In the genomic region with DNA sequence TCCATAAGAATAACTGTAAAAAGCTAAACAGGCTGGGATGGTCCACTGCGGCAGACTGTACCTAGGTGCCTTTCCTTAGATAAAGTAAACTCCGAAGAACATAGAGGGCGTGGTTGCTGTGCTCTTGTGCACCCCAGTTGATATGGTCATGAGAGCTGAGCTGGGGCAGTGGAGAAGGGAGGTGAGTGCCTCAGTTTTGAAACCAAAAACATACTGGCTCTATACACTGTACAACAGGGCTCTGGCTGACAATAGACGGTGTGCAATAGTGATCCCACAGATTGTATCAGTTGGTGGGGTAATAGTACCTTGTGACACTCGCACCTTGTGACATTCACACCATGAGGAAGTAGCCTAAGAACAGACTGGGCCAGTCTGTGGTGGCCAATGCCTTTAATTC, we compare ENCODE assay signal across 11 mouse cellular contexts. TPM values are rescaled to one million over a fixed set of nuclear protein-coding genes. Genes with fewer than 3 reads are reported as not detected.
DNase-seq lines count a peak whose midpoint lies in the region; ATAC-seq and TF ChIP-seq lines count a peak whose summit lies in the region.
"Had no signal": no experiment of that assay in that cellular context is flagged by ENCODE, and none has a peak within 500 bp of the region (broad histone marks: within the 10 kb centered on the region; RNA-seq: fewer than 3 reads in every experiment).

No protein-coding gene starts in this region.

- H3K27ac ChIP-seq in gastrocnemius, adult 2 months: peak overlapping the region; percentile 97
- peak overlapping the region; percentile 95 for H3K27ac ChIP-seq in liver, embryonic 13.5 days

- TF ChIP-seq CTCF in gastrocnemius, adult 2 months (IDR thresholded peaks at IDR 0.05): no peak

- H3K36me3 ChIP-seq in liver, embryonic 13.5 days: peaks cover 33% of the 10 kb centered on the region

- intact Hi-C loops in gastrocnemius, adult 2 months (cut with DNase I): no loop called here
- intact Hi-C loops in left cerebral cortex, postnatal 36 days (cut with DNase I): loop anchor here (5.0 kb wide), 1 partner anchor 75 kb away; the partner anchor contains the start of gene Nsmf

- H3K9me3 ChIP-seq in liver, embryonic 13.5 days (replicated peaks): no peaks in the 10 kb centered on the region
- H3K9me3 ChIP-seq: limb, embryonic 12.5 days had no signal

- no peaks in the 10 kb centered on the region for H3K27me3 ChIP-seq in liver, embryonic 13.5 days
- H3K27me3 ChIP-seq: limb, embryonic 12.5 days had no signal

- WGBS in liver, embryonic 13.5 days (ENCODE audit: insufficient replicate concordance): 18% methylated on average over 5 of the region's 5 CpGs

- H3K4me3 ChIP-seq in gastrocnemius, adult 2 months: peak overlapping the region; percentile 93
- peak overlapping the region; percentile 88 for H3K4me3 ChIP-seq in liver, embryonic 13.5 days (replicated peaks)

- H3K9ac ChIP-seq in liver, embryonic 13.5 days: peak overlapping the region; percentile 83

- DNase-seq in gastrocnemius, adult 2 months: no peak
- no peak for DNase-seq in gastrocnemius, adult 8-10 months (ENCODE audit: low spot score in 2 of 2)
- DNase-seq in adipocyte (ENCODE audit: low spot score): peak; percentile 34
- DNase-seq in liver, embryonic 13.5 days: peak; percentile 67
- no peak for DNase-seq in right cerebral cortex, postnatal 36 days (ENCODE audit: low spot score in 2 of 2)
- no peak for DNase-seq in left cerebral cortex, postnatal 36 days (ENCODE audit: low spot score in 2 of 2)
- DNase-seq in adrenal gland, adult 2 months: no peak
- DNase-seq: cerebellum, adult 8-10 months; kidney, adult 9 months had no signal

- H3K4me2 ChIP-seq in liver, embryonic 13.5 days: peak overlapping the region; percentile 98

- peak; percentile 63 for ATAC-seq in liver, embryonic 13.5 days (ENCODE audit: low read depth)
- ATAC-seq in megakaryocyte progenitor cell, adult 5-6 weeks (replicated peaks; ENCODE audit: poor library complexity): peak; percentile 23

- peaks cover 43% of the 10 kb centered on the region for H3K4me1 ChIP-seq in liver, embryonic 13.5 days (replicated peaks)

RNA-seq across cellular contexts. Expression of gene Pnpla7, which starts 1.1 kb away (rescaled TPM):
- total RNA-seq in gastrocnemius, adult 2 months (2021): 10 to 100 TPM; 36.5 to 44.6 TPM
- total RNA-seq in gastrocnemius, adult 8-10 months (2022): 10 to 100 TPM; 32.8 to 48.4 (median 40.4) TPM
- 12.0 and 12.8 TPM in 2 replicates for polyA plus RNA-seq in liver, embryonic 13.5 days (2015; fragmentation: Nextera tagmentation; extraction: Ambion mirVana)
- total RNA-seq in megakaryocyte progenitor cell, adult 5-6 weeks (2015): 28.4 and 28.7 TPM in 2 replicates
- total RNA-seq in megakaryocyte progenitor cell, adult 5-6 weeks (2017): 29.6 and 30.4 TPM in 2 replicates
- total RNA-seq in left cerebral cortex, postnatal 36 days (2021): 10 to 100 TPM; 19.3 to 22.2 TPM
- total RNA-seq in adrenal gland, adult 2 months (2021): 10 to 100 TPM; 44.5 to 53.1 TPM
- 25.4 and 27.2 TPM in 2 replicates for polyA plus RNA-seq in adrenal gland, adult 2 months (2012; rRNA removed)

RNA-seq across cellular contexts. Expression of gene Mrpl41, which starts 2.1 kb away (rescaled TPM):
- 10 to 100 TPM; 28.9 to 43.8 TPM for total RNA-seq in gastrocnemius, adult 2 months (2021)
- total RNA-seq in gastrocnemius, adult 8-10 months (2022): 10 to 100 TPM; 33.0 to 39.9 (median 34.9) TPM
- 110 and 123 TPM in 2 replicates for polyA plus RNA-seq in liver, embryonic 13.5 days (2015; fragmentation: Nextera tagmentation; extraction: Ambion mirVana)
- total RNA-seq in megakaryocyte progenitor cell, adult 5-6 weeks (2015): 70.4 and 82.4 TPM in 2 replicates
- total RNA-seq in megakaryocyte progenitor cell, adult 5-6 weeks (2017): 117 and 161 TPM in 2 replicates
- 10 to 100 TPM; 77.5 to 82.1 TPM for total RNA-seq in left cerebral cortex, postnatal 36 days (2021)
- 100 to 1,000 TPM; 108 to 118 TPM for total RNA-seq in adrenal gland, adult 2 months (2021)
- polyA plus RNA-seq in adrenal gland, adult 2 months (2012; rRNA removed): 34.9 and 39.4 TPM in 2 replicates

RNA-seq across cellular contexts. Expression of gene Dph7, which starts 14.8 kb away (rescaled TPM):
- total RNA-seq in gastrocnemius, adult 2 months (2021): 1 to 10 TPM; 3.4 to 3.8 TPM
- total RNA-seq in gastrocnemius, adult 8-10 months (2022): 1 to 10 TPM; 3.8 to 4.3 (median 4.2) TPM
- polyA plus RNA-seq in liver, embryonic 13.5 days (2015; fragmentation: Nextera tagmentation; extraction: Ambion mirVana): 10.1 and 11.7 TPM in 2 replicates
- total RNA-seq in megakaryocyte progenitor cell, adult 5-6 weeks (2015): 20.8 TPM in 2 replicates
- total RNA-seq in megakaryocyte progenitor cell, adult 5-6 weeks (2017): 15.5 and 26.2 TPM in 2 replicates
- total RNA-seq in left cerebral cortex, postnatal 36 days (2021): 10 to 100 TPM; 28.4 to 34.6 TPM
- 10 to 100 TPM in 1 of 2 experiments, 1 to 10 TPM in 1; 6.2 to 16.7 TPM for total RNA-seq in adrenal gland, adult 2 months (2021)
- polyA plus RNA-seq in adrenal gland, adult 2 months (2012; rRNA removed): 8.5 and 9.7 TPM in 2 replicates

RNA-seq across cellular contexts. Expression of gene Zmynd19, which starts 27.4 kb away (rescaled TPM):
- total RNA-seq in gastrocnemius, adult 2 months (2021): 10 to 100 TPM; 20.6 to 21.2 TPM
- 10 to 100 TPM; 19.9 to 24.0 (median 23.1) TPM for total RNA-seq in gastrocnemius, adult 8-10 months (2022)
- polyA plus RNA-seq in liver, embryonic 13.5 days (2015; fragmentation: Nextera tagmentation; extraction: Ambion mirVana): 14.3 and 15.3 TPM in 2 replicates
- 16.0 and 19.1 TPM in 2 replicates for total RNA-seq in megakaryocyte progenitor cell, adult 5-6 weeks (2015)
- total RNA-seq in megakaryocyte progenitor cell, adult 5-6 weeks (2017): 42.9 and 62.2 TPM in 2 replicates
- 10 to 100 TPM; 37.1 to 37.3 TPM for total RNA-seq in left cerebral cortex, postnatal 36 days (2021)
- total RNA-seq in adrenal gland, adult 2 months (2021): 10 to 100 TPM; 21.8 to 30.2 TPM
- polyA plus RNA-seq in adrenal gland, adult 2 months (2012; rRNA removed): 3.1 and 3.9 TPM in 2 replicates

RNA-seq across cellular contexts. Expression of gene Arrdc1, which starts 41.9 kb away (rescaled TPM):
- total RNA-seq in gastrocnemius, adult 2 months (2021): 1 to 10 TPM; 1.9 to 2.8 TPM
- total RNA-seq in gastrocnemius, adult 8-10 months (2022): 1 to 10 TPM; 1.2 to 3.3 (median 2.2) TPM
- polyA plus RNA-seq in liver, embryonic 13.5 days (2015; fragmentation: Nextera tagmentation; extraction: Ambion mirVana): 16.6 and 16.8 TPM in 2 replicates
- total RNA-seq in megakaryocyte progenitor cell, adult 5-6 weeks (2015): 24.5 and 29.2 TPM in 2 replicates
- 48.3 and 58.9 TPM in 2 replicates for total RNA-seq in megakaryocyte progenitor cell, adult 5-6 weeks (2017)
- total RNA-seq in left cerebral cortex, postnatal 36 days (2021): 10 to 100 TPM; 14.1 to 18.1 TPM
- total RNA-seq in adrenal gland, adult 2 months (2021): 10 to 100 TPM; 12.8 to 15.9 TPM
- polyA plus RNA-seq in adrenal gland, adult 2 months (2012; rRNA removed): 49.2 and 50.6 TPM in 2 replicates

Comparison
In these comparisons a context has a peak if more than half of its experiments do, and no peak if none do; other contexts are left out.
1. DNase-seq: peak in adipocyte (single experiment) and liver, embryonic 13.5 days (single experiment); none in gastrocnemius, adult 2 months (single experiment), gastrocnemius, adult 8-10 months (0 of 2), right cerebral cortex, postnatal 36 days (0 of 2), left cerebral cortex, postnatal 36 days (0 of 2) and adrenal gland, adult 2 months (single experiment).